Mouse (Mus musculus) stomach, postnatal 0 days (tissue): ENCODE data around the gene Arpc1a.

Experiments used
- CTCF ChIP-seq: IDR thresholded peaks from 2 replicates; pipeline ENCODE4 v1.5.1; 2016; ENCODE audit warnings: antibody characterized with exemption, low read depth, mild to moderate bottlenecking, moderate library complexity
- EP300 ChIP-seq: optimal IDR thresholded peaks from 2 replicates; pipeline ENCODE3; 2016; ENCODE audit warnings: antibody characterized with exemption

DNA sequence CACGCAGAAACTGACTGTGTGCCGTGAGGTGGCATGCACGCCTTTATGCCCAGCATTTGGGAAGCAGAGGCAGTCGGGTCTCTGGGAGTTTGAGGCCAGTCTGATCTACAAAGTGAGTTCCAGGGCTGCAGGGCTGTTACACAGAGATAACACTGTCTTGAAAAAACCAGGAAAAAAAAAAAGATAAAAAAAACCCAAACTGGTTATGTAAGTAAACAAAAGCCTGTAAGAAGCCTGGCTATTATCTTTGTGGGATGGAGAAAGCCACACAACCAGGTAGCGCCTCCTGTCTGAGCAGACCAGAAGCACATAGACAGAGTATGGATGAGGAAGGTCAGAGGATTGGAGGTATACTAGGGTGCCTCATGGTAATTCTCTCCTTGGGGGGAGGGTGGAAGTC is 69.1 kb downstream of the Arpc1a start:
- no peak for TF ChIP-seq EP300
- no peak for TF ChIP-seq CTCF
